8 mouse cellular contexts compared by ENCODE assay signal in the genomic region with DNA sequence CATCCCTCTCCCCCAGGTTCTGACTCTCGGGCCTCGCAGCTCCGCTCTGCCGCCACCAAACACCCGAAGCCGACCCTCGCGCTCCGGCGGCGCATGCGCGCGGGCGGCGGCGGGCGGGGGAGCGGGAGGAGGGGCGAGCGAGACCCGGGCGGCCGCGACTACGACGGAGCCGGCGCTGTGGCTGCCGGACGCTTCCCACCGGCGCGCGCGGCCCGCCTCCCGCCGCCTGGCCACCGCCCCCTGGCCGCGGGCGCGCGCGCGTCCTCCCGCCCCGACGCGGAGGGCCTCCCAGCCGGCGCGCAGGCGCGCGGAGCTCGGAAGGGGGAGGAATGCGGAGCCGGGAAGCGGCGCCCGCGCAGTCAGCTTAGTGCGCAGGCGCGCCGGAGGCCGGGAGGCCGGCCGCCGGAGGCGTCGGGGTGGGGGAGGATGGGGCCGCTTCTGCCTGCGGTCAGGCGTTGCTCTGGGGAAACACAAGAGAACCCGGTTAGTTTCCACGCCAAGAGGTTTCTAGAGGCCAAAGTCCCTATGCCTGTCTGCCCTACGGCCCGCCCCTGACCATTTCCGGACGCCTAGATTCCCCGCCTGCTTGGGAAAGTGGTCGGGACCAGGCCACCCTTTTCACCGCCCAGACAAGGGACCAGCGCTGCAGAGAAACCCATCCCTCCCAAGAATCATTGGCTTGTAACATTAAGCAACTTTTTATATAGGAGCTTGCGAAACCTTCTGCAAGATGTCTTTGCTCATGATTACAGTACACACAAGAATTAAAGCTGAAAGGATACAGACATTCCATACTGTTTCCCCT. TPM values are rescaled to one million over a fixed set of nuclear protein-coding genes. Genes with fewer than 3 reads are reported as not detected.
A peak's percentile ranks its signal among the peaks of the same experiment; 100 is the strongest.
DNase-seq lines count a peak whose midpoint lies in the region; ATAC-seq and TF ChIP-seq lines count a peak whose summit lies in the region.

A gene (minus strand): TSS at position 190 of the 805 bp plus-strand sequence.

- peak within 1 kb of the TSS; percentile 98 for H3K27ac ChIP-seq in forebrain, embryonic 13.5 days
- H3K27ac ChIP-seq in neural tube, embryonic 14.5 days (ENCODE audit: low read depth, low read length), result peak within 1 kb of the TSS; percentile 96
- H3K27ac ChIP-seq in testis, adult 2 months (ENCODE audit: control insufficient read depth, insufficient read depth, low read depth, low read length), result peak within 1 kb of the TSS; percentile 83

- peak within 1 kb of the TSS; percentile 85 for H3K4me3 ChIP-seq in forebrain, embryonic 13.5 days
- peak within 1 kb of the TSS; percentile 94 for H3K4me3 ChIP-seq in neural tube, embryonic 14.5 days (ENCODE audit: low read depth, low read length)
- peak within 1 kb of the TSS; percentile 96 for H3K4me3 ChIP-seq in testis, adult 2 months (ENCODE audit: control insufficient read depth, low read depth, low read length)

- 0% methylated on average over 12 of the region's 88 CpGs for WGBS in forebrain, embryonic 13.5 days
- under 1% methylated on average over 54 of the region's 88 CpGs for WGBS in neural tube, embryonic 14.5 days

- H3K9ac ChIP-seq in forebrain, embryonic 13.5 days, result peak within 1 kb of the TSS; percentile 97
- H3K9ac ChIP-seq in neural tube, embryonic 14.5 days (replicated peaks; ENCODE audit: low read depth, low read length), result peak within 1 kb of the TSS; percentile 94

- peaks cover 57% of the 10 kb centered on the region for H3K4me1 ChIP-seq in forebrain, embryonic 13.5 days
- peaks cover 19% of the 10 kb centered on the region for H3K4me1 ChIP-seq in neural tube, embryonic 14.5 days (ENCODE audit: control insufficient read depth, insufficient read depth, low read length)
- peaks cover 21% of the 10 kb centered on the region for H3K4me1 ChIP-seq in testis, adult 2 months (ENCODE audit: control insufficient read depth, insufficient read depth, low read length)

- no peaks in the 10 kb centered on the region for H3K36me3 ChIP-seq in forebrain, embryonic 13.5 days (ENCODE audit: poor library complexity, severe bottlenecking)
- no peaks in the 10 kb centered on the region for H3K36me3 ChIP-seq in neural tube, embryonic 14.5 days (ENCODE audit: control insufficient read depth, insufficient read depth, low read length)
- no peaks in the 10 kb centered on the region for H3K36me3 ChIP-seq in testis, adult 2 months (ENCODE audit: control insufficient read depth, insufficient read depth, low read length)

- peak; percentile 61 for TF ChIP-seq POLR2A in testis, adult 2 months (IDR thresholded peaks at IDR 0.05; ENCODE audit: control insufficient read depth, low read depth, low read length)

- TF ChIP-seq CTCF in testis, adult 2 months (IDR thresholded peaks at IDR 0.05; ENCODE audit: control insufficient read depth, insufficient read depth, insufficient replicate concordance, low read depth, low read length), result no peak

- ATAC-seq in cerebellum, adult (ENCODE audit: insufficient number of reproducible peaks, low FRiP score, low TSS enrichment), result peak; percentile 78
- ATAC-seq in forebrain, embryonic 13.5 days, result peak; percentile 78
- ATAC-seq in neural tube, embryonic 14.5 days (ENCODE audit: low read depth), result peak; percentile 76

- intact Hi-C loops in heart, postnatal 10 days (cut with DNase I), result no loop called here

- DNase-seq in ES-CJ7 (ENCODE audit: low read depth, low spot score), result peak; percentile 88
- peak; percentile 95 to 96 for DNase-seq in heart, postnatal 10 days
- peak; percentile 92 to 96 for DNase-seq in kidney, postnatal 4 days
- DNase-seq in lung, adult 18-20 months, result peak; percentile 94 to 95

- no peaks in the 10 kb centered on the region for H3K9me3 ChIP-seq in forebrain, embryonic 13.5 days (replicated peaks)
- H3K9me3 ChIP-seq in neural tube, embryonic 14.5 days (ENCODE audit: control insufficient read depth, low read length), result no peaks in the 10 kb centered on the region

- no peaks in the 10 kb centered on the region for H3K27me3 ChIP-seq in forebrain, embryonic 13.5 days
- H3K27me3 ChIP-seq in neural tube, embryonic 14.5 days (ENCODE audit: control insufficient read depth, insufficient read depth, low read length), result no peaks in the 10 kb centered on the region
- no peaks in the 10 kb centered on the region for H3K27me3 ChIP-seq in testis, adult 2 months (ENCODE audit: control insufficient read depth, insufficient read depth, low read length)

- peak within 1 kb of the TSS; percentile 92 for H3K4me2 ChIP-seq in forebrain, embryonic 13.5 days
- peak within 1 kb of the TSS; percentile 66 for H3K4me2 ChIP-seq in neural tube, embryonic 14.5 days (ENCODE audit: low read depth, low read length)

RNA-seq across cellular contexts. Expression of the gene that starts here (rescaled TPM):
- 16.7 and 17.1 TPM in 2 replicates for polyA plus RNA-seq in forebrain, embryonic 13.5 days (2015; fragmentation: Nextera tagmentation; extraction: Ambion mirVana)
- total RNA-seq in heart, postnatal 10 days (2021), result 10 to 100 TPM; 32.1 to 34.2 TPM
- polyA plus RNA-seq in neural tube, embryonic 14.5 days (2014; fragmentation: Nextera tagmentation; extraction: Ambion mirVana), result 21.7 and 23.9 TPM in 2 replicates
- 16.9 and 20.1 TPM in 2 replicates for polyA plus RNA-seq in testis, adult 2 months (2012; rRNA removed)

Comparison
In these comparisons a context has a peak if more than half of its experiments do, and no peak if none do; other contexts are left out.
1. Peak in every context shown above with its lines: DNase-seq, ATAC-seq, H3K4me3 ChIP-seq and H3K27ac ChIP-seq.